Mouse (Mus musculus) megakaryocyte, embryonic 14.5 days (primary cell): ENCODE measurements around the gene Plcb2.

Source experiments
- FLI1 ChIP-seq: IDR thresholded peaks from 2 replicates; pipeline ENCODE4 v1.6.1; 2012; ENCODE audit warnings: low read length, inconsistent platforms, mixed read lengths
- GATA1 ChIP-seq: IDR thresholded peaks from 3 replicates; pipeline ENCODE4 v1.6.1; 2012; ENCODE audit warnings: mixed read lengths, low read length, inconsistent platforms, borderline replicate concordance

GRCm38 (mm10) chr2:118729194-118729593, 956 bp upstream of the Plcb2 start:
- TF ChIP-seq GATA1 = no peak
- TF ChIP-seq FLI1 = no peak
